Mouse (Mus musculus) ovary, postnatal 10 days (tissue): Measurements from ENCODE around the gene Cd151.

ENCODE experiments used
- DNase-seq: peaks from one replicate; pipeline ENCODE4 v3.0.0; 2022; ENCODE audit warnings: low spot score

Cd151 gene

GRCm38 (mm10) chr7:141495379-141495778, 28.2 kb downstream of the Cd151 start:
- no peak for DNase-seq

- no peak for DNase-seq
These were observed 28.7 kb downstream of the Cd151 start for GRCm38 (mm10) chr7:141495940-141496339.

GRCm38 (mm10) chr7:141497600-141497999, 30.4 kb downstream of the Cd151 start:
- no peak for DNase-seq

- DNase-seq, result no peak
These were observed 34.8 kb downstream of the Cd151 start for GRCm38 (mm10) chr7:141501820-141502555.

DNA sequence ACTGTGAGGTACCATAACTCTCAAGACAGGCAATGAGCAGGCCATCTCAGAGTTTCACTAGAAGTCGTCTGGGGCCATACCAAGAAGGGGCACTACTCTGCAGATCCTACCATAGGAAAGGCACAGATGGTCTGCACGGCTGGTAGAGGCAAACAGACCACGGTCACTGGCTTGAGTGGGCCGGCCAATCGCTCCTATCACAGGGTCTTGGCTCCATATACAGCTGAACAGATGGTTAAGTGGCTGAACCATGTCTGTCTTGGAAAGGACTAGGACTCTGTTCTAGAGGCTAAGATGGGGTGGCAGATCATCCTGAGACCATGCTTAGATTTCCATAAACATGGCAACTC, 35.3 kb downstream of the Cd151 start:
- DNase-seq, result no peak

GRCm38 (mm10) chr7:141506278-141506677, 39.1 kb downstream of the Cd151 start:
- no peak for DNase-seq

- DNase-seq, result no peak
These were observed 41.0 kb downstream of the Cd151 start for GRCm38 (mm10) chr7:141508160-141508559.

- no peak for DNase-seq
These were observed 43.0 kb downstream of the Cd151 start for GRCm38 (mm10) chr7:141510196-141510595.

DNA sequence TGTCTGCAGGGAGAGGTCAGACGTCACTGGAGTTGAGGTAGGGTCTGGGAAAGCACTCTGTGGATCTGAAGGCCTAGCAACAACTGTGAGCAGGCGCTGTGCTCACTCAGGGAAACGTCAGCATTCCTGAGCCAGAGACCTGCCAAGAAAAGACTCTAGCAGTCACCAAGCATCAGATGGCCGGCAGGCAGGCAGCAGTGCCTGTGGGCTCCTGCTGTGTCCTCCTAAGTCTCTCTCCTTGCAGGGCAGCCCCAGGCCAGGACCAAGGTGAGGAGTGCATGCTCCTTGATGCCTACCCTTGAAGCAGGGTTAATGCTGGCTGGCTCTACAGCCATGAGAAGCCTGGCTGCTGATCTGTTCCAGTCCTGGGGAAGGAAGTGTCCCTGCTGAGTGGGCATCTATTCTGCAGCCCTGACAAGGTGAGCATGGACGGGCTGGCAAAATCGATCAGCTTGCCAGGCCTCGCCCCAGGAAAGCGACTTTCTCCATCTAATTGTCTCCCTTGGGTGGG, 43.5 kb downstream of the Cd151 start:
- no peak for DNase-seq

- DNase-seq, result no peak
These were observed 50.4 kb downstream of the Cd151 start for GRCm38 (mm10) chr7:141517638-141518037.

DNA sequence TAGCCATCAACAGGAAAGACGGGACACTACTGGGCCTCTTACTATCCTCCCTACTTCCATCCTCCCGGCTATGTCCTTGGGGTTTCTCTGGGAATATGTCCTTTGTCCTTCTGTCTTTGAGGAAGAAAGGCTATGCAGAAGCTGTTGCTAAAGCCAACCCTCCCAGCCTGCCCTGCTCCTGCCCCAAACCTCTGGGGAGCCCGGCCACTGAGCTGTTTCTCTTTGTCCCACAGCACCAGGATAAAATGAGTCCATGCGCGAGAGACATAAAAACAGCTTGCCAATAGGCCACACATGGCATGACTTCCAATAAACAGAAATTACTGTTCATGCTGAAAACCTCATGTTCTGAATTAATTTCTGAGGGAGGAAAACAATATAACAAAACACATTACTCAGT, 51.1 kb downstream of the Cd151 start:
- no peak for DNase-seq

DNA sequence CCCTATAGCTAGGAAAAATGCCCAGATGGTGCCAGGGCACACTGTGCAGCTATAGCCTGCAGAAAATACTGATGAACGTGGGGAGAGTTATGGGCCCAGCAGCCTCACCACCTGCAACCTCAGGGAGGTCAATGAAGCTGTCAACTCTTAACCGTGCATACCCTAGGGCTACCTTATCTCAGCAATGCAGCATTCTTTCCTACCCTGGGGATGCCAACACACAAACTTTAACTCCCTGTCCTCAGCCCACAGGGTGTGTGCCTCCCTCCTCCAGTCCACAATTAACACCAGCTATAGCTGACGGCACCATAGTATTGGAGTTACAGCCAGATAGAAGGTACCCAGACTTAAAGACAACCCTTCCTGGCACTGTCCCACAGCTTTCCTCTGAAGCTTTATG, 51.7 kb downstream of the Cd151 start:
- DNase-seq, result no peak

DNA sequence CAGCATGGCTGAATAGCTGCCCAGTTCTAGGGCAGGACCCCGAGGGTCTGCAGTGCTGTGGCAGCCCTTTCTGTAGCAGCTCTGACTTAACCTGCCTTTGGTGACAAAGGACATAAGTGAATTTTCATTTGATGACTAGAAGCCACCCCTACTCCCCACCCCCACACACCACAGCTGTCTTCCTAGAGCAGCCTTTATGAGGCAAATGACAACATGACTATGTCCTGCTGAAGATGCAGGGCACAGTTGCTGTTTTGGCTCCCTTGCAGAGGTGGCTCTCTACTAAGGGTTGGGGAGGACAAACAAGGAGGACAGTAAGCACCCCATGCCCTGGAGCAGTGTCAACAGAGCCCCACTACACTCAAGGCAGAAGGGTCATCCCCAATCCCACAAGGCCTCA, 52.6 kb downstream of the Cd151 start:
- no peak for DNase-seq
